Mouse (Mus musculus) kidney, adult 2 months (tissue): ENCODE measurements at regions not wholly inside any gene's neighbourhood (a gene's known extent, or its start where the extent isn't known, plus 50 kb on each side); places are given as distances from the start of the nearest gene placed in this dataset.

Experiments used
- DNase-seq: peaks from one replicate; pipeline ENCODE4 v3.0.0; 2021
- H3K27ac ChIP-seq: fragments of 200-500 bp; 2 replicates; pipeline ENCODE4 v1.5.1; 2012; ENCODE audit warnings: low read depth, low read length, control low read depth, inconsistent platforms; ENCODE audit not compliant: insufficient read depth
- H3K27me3 ChIP-seq: fragments of 200-500 bp; replicated peaks from 2 replicates; pipeline ENCODE4 v1.6.1; 2012; ENCODE audit warnings: mild to moderate bottlenecking, moderate library complexity, low read length, inconsistent platforms; ENCODE audit not compliant: control insufficient read depth, insufficient read depth
- H3K36me3 ChIP-seq: fragments of 200-500 bp; 2 replicates; pipeline ENCODE4 v1.6.1; 2012; ENCODE audit warnings: mild to moderate bottlenecking, moderate library complexity, low read length, inconsistent platforms; ENCODE audit not compliant: control insufficient read depth, insufficient read depth
- H3K4me1 ChIP-seq: fragments of 200-500 bp; 2 replicates; pipeline ENCODE4 v1.6.1; 2011; ENCODE audit warnings: low read length; ENCODE audit not compliant: control insufficient read depth, insufficient read depth
- H3K4me3 ChIP-seq: fragments of 200-500 bp; 2 replicates; pipeline ENCODE4 v1.5.1; 2011; ENCODE audit warnings: mild to moderate bottlenecking, low read depth, low read length, control low read depth; ENCODE audit not compliant: insufficient read depth
- CTCF ChIP-seq: fragments of 200-500 bp; conservative IDR thresholded peaks from 2 replicates; pipeline ENCODE4 v1.5.1; 2011; ENCODE audit warnings: low read depth, mild to moderate bottlenecking, control low read depth, low read length, moderate library complexity, mixed read lengths; ENCODE audit not compliant: insufficient read depth, insufficient read length
- POLR2A ChIP-seq: fragments of 200-500 bp; IDR thresholded peaks from one replicate; pipeline ENCODE4 v1.6.1; 2011; ENCODE audit warnings: low read depth, low read length, control low read depth
- WGBS: fragments of 180-500 bp; shearing (Covaris S2); methylation state at CpG from one replicate; pipeline ENCODE4 v1.1.7; 2018; 5-methylcytosine and 5-hydroxymethylcytosine counted together

GRCm38 (mm10) chr8:8354977-8355376 lies 306.1 kb downstream of the Efnb2 start:
- Histone ChIP-seq H3K36me3 (no peaks in the 10 kb centered on the region), H3K27ac (no peak overlapping the region), H3K27me3 (no peaks in the 10 kb centered on the region), H3K4me3 (no peak overlapping the region), H3K4me1 (no peaks in the 10 kb centered on the region)
- DNase-seq: no peak
- 88% methylated on average over 4 of the region's 4 CpGs for WGBS
- TF ChIP-seq POLR2A: no peak
- no peak for TF ChIP-seq CTCF

GRCm38 (mm10) chr8:8344661-8345060 lies 316.4 kb downstream of the Efnb2 start:
- no peak overlapping the region for H3K4me3 ChIP-seq
- H3K4me1 ChIP-seq: no peaks in the 10 kb centered on the region
- DNase-seq: no peak
- WGBS: 31% methylated on average over 2 of the region's 2 CpGs
- H3K27me3 ChIP-seq: no peaks in the 10 kb centered on the region; the same call in 1 of the 2 replicates
- H3K27ac ChIP-seq: no peak overlapping the region
- no peaks in the 10 kb centered on the region for H3K36me3 ChIP-seq
- TF ChIP-seq POLR2A: no peak
- TF ChIP-seq CTCF: no peak

GRCm38 (mm10) chr8:8335256-8335972 lies 325.6 kb downstream of the Efnb2 start:
- Histone ChIP-seq H3K4me3 (peak overlapping the region; percentile 10; the same call in 1 of the 2 replicates), H3K27ac (no peak overlapping the region)
- DNase-seq: peak; percentile 19

GRCm38 (mm10) chr8:8334515-8334914 lies 326.5 kb downstream of the Efnb2 start:
- Histone ChIP-seq H3K4me3 (no peak overlapping the region), H3K27ac (0 out of 2 replicates have a peak overlapping the region, but pooled peaks have one; percentile 7), H3K36me3 (no peaks in the 10 kb centered on the region), H3K4me1 (peaks cover 5% of the 10 kb centered on the region; the same call in 1 of the 2 replicates), H3K27me3 (no peaks in the 10 kb centered on the region)
- peak; percentile 60 for DNase-seq
- TF ChIP-seq POLR2A (no peak), CTCF (no peak)
- 64% methylated on average over 7 of the region's 7 CpGs for WGBS

More at GRCm38 (mm10) chr8:8335256-8335972, 325.6 kb downstream of the Efnb2 start:
- WGBS: 30% methylated on average over 19 of the region's 19 CpGs
- Histone ChIP-seq H3K27me3 (no peaks in the 10 kb centered on the region), H3K4me1 (peaks cover 5% of the 10 kb centered on the region; the same call in 1 of the 2 replicates), H3K36me3 (no peaks in the 10 kb centered on the region)
- TF ChIP-seq CTCF: no peak
- TF ChIP-seq POLR2A: no peak

GRCm38 (mm10) chr8:8331249-8331648 lies 329.8 kb downstream of the Efnb2 start:
- Histone ChIP-seq H3K27me3 (no peaks in the 10 kb centered on the region), H3K4me3 (no peak overlapping the region), H3K36me3 (no peaks in the 10 kb centered on the region), H3K27ac (no peak overlapping the region), H3K4me1 (peaks cover 5% of the 10 kb centered on the region; the same call in 1 of the 2 replicates)
- 18% methylated on average over 7 of the region's 7 CpGs for WGBS
- peak; percentile 46 for DNase-seq
- TF ChIP-seq CTCF: no peak
- TF ChIP-seq POLR2A: no peak

- WGBS: 37% methylated on average over 7 of the region's 7 CpGs
- no peak overlapping the region for H3K4me3 ChIP-seq
- peak; percentile 54 for DNase-seq
- no peak overlapping the region for H3K27ac ChIP-seq
- no peaks in the 10 kb centered on the region for H3K4me1 ChIP-seq
- H3K27me3 ChIP-seq: no peaks in the 10 kb centered on the region
- TF ChIP-seq POLR2A (no peak), CTCF (no peak)
- H3K36me3 ChIP-seq: no peaks in the 10 kb centered on the region
These were observed 332.9 kb downstream of the Efnb2 start for GRCm38 (mm10) chr8:8328010-8328666.
